Mouse (Mus musculus): Measurements from ENCODE around the gene Qpct.
A peak's percentile ranks its signal among the peaks of the same experiment; 100 is the strongest.
"Not testable (repeated sequence)": the region's sequence is repeated elsewhere in the genome, so short reads cannot be mapped to it uniquely, and the experiment has no call there.

Gene Qpct

DNA sequence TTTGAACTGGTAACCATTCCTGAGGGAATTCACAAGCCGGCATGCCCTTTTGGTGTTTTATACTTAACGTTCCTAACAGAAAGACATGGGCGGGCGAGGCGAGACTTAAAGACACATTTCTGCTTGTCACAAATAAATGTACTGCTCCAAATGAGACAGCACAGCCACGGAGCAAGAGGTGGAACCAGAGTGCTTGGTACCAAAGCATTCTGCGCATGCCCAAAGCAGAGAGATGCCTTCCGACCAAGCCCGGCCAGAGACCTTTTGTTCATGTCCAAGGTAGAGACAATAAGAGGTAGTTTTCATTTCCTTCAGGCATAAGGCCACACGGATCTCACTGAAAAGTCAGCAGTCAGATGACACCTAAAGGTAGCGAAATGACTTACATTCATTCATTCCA lies 20.2 kb downstream of the Qpct start:
- no peak for DNase-seq (ENCODE audit: low read depth)

DNA sequence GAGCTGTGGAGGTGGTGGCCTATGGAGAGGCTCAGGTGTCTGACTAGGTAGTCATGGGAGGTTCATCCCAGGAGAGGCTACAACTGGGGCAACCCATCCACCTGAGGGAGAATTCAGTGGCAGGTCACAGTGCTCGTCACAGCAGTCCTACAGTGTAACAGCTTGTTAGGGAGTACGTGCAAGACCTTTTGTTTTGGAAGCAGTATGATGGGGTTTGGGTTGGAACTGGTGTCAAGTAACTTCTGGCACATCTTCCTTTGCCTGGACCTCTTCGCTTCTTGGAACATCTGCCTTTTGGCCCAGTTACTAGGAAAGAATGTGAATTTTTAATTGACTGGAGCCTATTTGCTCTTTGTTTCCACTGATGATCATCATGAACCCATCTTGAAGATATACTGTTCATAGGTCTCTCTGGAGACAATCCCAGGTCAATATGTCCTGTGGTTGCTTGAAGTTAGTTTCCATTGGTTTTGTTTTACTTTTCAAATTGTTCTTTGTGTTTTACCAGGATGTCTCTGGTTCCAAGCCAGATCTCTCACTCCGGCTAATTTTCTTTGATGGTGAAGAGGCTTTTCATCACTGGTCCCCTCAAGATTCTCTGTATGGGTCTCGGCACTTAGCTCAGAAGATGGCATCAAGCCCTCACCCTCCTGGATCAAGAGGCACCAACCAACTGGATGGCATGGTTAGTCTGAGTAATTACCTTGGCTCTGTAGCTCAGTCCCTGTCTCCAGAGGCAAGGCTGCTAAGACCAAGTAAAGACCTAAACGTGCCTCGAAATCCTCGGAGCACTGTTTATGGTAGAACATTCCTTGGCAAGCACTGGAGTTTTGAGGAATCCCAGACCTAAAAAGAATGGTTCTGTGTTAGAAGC lies 25.5 kb downstream of the Qpct start:
- no peak for DNase-seq (ENCODE audit: low read depth)

DNA sequence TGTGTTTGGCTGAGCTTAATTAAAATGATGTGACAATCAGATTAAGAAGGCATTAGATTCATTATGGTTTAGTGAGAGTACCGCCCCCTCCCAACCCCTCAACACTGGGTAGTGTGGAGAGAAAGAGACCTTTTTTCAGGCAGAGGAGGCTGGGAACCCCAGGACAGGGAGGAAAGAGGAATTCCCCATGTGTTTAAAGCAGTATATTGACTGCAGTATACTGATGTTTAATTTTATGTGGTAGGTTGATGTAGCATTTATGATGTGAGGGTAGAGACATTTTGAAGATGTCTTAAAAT lies 26.1 kb downstream of the Qpct start:
- DNase-seq (ENCODE audit: low read depth): no peak

DNA sequence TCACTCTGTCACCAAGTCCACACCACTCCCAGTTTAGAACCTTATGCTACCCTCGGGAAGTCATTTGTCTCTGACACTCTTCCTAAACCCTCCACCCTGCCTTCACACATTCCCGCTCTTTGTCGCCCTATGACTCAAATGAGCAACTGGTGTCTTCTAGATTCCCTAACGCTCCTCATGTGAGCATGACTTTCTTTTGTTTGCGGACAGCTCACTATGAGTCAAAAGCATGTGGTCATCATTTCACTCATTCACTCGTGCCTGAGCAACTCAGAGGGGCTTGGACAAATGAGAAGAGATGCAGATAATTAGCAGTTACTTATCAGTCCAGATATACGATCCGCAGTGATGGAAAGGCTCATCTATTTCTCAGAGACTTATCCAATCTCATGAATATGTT lies 26.5 kb downstream of the Qpct start:
- no peak for DNase-seq (ENCODE audit: low read depth)

DNA sequence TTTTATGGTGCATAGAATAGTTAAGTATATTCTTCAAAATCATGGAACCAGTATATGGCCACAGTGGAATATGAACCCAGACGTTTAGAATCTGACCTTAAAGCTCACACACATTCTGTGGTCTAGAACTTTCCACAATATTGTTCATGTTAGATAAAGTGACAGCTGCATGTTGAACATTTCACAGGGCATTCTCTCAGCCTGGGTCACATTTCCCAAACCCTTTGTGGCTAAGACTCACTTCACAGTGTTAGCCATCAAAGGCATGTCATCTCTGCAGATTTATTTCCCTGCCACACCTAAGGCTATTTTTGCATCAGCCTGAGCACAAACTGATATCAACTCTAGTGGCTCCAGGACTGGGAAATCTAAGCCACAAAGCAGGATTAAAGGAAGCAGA lies 40.0 kb downstream of the Qpct start:
- no peak for DNase-seq (ENCODE audit: low read depth)

DNA sequence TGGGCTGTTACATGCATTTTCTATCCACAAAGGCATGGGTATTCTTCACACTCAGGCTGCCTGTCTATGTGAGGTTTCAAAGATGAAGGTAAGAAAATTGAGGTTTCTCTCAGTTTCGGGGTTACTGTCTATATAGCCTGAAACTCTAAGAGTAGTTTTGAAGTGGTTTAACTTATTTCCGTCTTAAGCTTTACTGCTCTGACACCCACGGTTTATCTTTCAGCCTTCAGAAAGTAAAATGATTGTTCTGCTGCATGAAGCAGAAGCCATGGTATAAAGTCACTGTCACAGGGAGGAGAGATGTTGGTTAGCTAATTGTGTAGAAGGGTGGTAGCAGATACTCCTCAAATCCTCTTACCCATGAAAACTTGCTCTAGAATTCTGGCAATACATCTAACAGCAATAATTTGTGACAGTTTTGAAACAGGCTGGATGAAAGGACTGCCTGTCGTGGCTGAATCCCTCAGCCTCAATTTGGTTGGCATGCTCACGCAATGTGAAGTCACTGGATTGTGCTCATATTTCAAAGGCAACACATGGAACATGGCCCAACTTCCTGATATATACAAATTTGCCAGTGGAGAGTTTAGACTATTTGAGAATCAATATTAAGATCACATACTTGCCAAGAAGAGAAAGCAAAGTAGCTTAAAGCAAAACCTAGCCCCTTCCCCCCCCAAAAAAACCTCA lies 41.7 kb downstream of the Qpct start:
- DNase-seq (ENCODE audit: low read depth): no peak

DNA sequence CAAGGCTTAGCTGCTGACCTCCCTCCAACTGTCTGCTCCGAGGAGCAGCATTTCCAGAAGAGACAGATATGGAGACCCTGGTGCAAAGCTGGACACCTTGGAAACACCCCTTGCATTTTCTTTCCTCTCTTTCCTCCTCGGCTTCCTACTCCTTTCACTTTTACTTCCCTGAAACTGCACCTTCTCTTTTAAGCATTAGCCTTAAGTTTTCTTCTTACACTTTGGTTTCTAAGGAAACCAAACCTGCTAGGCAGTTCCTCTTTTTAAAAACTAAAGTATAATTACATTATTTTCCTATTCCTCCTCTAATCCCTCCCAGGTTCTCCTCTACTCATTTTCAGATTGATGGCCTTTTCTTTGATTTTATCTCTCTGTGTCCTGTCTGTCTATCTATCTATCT lies 43.9 kb downstream of the Qpct start:
- DNase-seq (ENCODE audit: low read depth): no peak

DNA sequence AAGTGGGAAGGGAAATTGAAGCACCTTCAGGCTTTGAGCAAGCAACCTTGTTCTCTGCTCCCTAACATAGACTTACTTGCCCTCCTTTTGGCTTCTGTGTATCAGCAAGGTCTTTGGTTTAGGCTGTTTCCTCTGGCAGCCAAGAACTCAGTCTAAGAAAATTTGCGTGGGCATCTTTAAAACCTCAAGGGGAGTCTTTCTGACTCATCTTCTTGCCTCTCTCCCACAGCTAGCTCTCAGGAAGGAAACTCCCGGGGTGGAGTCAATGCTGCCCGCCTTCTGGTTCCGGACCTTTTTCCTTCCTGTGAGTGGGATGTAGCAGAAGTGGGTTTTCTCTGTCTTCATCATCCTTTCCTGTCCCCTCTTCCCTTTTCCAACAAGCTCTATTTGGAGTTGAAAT lies 48.2 kb downstream of the Qpct start:
- no peak for DNase-seq (ENCODE audit: low read depth)

DNA sequence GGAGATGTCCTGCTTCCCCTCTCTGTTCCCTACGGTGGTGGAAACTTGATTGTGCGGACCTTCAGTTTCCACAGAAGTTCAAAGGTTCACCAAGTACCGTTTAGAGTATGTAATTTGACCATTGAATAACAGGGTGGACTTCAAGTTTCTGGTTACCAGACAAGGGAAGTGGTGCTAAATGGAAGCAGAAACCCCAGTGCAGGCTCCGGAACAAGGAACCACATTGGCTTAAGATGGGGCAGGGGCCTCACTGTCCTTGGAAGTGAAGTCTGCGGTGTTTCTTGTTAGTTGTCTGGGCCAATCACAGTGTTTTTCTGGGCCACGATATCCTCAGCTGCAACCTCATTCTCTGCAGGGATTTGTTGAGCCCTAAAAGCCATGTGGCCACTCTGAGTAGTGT lies 56.5 kb downstream of the Qpct start:
- no peak for DNase-seq (ENCODE audit: low read depth)

DNA sequence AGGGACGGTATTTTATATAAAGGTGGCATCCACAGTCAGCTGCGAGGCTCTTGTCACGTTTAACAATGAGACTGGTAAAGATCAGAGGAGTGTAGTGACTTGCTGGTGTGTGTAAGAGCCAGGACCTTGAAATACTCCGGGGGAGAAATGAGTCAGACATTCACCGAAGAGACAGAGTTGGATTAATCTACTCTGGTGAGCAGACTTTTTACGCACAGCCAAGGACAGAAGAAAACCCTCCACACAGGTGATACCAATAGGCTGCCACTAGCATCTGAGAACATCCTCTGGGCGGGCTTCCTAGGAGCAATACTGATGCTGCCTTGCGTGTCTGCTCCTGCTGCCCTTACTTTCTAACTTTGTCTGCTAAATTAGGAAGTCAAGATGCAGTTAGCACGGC lies 57.9 kb downstream of the Qpct start:
- no peak for DNase-seq (ENCODE audit: low read depth)

DNA sequence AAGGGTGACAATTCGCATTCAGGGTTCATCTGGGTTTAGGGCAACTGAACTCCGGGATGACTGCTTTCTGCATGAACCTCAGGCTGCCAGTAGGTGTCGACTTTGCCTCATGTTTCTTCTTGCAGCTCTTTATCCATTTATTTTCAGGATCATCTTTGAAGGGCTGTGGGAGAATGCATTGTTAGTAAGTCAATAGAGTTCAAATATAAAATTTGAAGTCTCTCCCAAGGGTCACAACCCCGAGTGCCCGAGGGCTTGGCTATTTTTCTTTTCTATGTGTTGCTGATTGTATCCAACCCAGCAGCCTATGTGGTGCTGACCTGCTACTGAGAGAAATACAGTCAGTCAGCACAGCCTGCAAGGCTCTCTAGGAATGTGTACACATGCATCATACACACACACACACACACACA lies 59.2 kb downstream of the Qpct start:
- DNase-seq (ENCODE audit: low read depth): no peak

DNA sequence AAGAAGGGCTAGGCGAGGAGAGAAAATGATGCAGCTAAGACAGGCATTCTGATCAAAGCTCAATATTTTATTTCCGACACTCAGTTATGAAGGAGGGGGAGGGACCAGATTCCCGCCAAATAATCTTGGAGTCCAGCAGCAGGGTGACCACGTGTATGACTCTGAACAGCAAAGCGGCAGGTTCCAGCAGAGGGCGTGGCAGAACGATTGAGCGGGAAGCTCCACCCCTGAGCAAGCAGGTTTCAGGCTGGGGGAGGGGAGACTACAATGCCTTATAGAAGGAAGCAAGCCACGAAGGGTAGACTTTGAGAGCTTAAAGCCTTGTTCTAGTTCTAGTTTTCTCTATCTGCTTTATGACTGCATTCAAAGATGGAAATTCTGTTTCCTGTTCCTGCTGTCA lies 63.5 kb downstream of the Qpct start:
- DNase-seq (ENCODE audit: low read depth): not testable (repeated sequence)

DNA sequence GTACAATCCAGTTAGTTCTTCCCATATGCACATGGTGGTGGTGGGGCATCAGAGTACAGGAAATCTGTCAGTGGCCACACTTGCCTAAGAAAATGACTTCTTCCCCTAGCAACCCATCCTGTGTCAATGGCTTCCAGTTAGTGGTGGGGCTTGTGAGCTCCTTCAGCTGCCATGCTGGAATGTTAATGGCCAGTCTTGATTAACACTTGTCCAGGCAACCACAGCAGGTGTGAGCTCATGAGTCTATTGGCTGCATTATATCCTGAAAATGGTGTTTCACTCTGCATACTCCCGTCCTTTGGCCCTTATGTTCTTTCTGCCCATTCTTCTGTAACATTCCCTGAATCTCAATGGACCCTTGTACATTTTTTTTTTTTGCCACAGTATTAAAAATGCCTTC lies 67.4 kb downstream of the Qpct start:
- no peak for DNase-seq (ENCODE audit: low read depth)

DNA sequence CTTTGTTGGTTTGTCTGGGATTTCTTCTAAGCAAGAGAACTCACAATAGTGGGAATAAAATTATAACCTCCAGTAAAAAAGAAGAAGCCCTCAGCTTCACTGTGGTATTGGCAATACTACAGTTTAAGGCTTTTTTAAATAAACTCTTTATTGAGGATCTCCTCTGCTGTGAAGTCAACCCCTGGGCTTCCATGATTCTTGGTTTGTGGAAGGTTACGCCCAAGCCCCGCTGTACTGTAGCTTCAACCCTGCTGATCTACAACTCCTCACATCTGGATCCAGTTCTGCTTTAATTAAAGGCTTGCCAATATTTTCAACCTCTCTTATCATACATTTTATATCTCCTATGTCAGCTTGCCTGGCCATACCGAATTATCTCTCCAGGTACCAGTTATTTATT lies 68.6 kb downstream of the Qpct start:
- DNase-seq (ENCODE audit: low read depth): no peak

DNA sequence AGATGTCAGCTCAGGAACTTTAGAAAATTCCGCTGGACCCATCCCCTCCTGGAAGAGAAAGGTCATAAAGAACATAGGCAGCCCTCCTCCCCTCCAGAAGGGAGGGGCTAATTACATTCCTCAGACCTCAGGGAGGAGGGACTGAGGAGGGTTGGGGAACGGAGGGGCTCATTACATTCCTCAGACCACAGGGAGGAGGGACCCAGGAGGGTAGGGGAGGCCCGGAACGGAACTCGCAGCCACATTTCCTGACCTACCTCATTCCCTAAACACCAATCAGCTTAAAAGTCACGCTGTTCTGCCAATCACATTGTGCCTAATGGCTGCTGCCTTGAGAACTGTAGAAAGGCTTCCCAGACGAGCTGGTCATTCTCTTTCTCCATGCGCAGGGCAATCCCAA lies 82.0 kb downstream of the Qpct start:
- DNase-seq (ENCODE audit: low read depth): no peak

DNA sequence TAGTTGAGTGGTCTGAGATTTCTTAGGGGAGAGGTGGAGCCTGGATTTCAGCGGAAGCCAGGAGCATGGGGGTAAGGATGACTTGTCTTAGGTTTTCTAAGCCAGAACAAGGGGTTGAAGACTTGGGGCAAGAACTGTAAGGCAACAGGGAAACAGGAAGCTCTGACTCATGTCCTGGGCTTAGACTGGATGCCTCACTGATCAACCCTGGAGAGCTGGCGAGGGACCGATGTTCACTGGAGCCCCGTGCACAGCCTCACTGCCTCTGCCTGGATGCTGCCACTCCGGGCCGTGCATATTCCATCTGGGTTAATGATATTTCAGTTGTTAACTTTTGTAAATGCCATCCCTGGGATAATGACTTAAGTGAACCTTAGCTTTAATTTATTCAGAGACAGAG lies 84.1 kb downstream of the Qpct start:
- DNase-seq (ENCODE audit: low read depth): peak; percentile 49

DNA sequence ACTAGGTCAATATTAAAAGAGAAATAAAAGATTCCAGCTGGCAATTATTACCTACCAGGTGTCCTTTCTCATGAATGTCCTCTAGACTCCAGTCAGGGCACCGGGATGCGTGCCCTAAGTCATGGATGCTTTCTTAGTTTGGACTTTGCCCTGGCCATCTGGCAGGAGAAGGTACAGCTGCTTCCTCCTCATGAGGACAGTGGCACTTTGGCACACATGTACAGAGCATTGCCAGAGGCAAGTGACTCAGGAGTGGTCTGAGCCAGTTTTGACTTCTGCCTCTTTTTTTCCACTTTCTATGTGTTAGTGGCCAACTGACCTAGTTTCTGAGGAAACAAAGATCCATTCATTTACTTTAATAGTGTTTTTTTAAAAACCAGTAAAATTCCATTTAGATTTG lies 84.7 kb downstream of the Qpct start:
- DNase-seq (ENCODE audit: low read depth): peak; percentile 71

All from fibroblast of lung, adult 2 months (primary cell).